Mouse (Mus musculus): ENCODE results near the gene Grpel1. TPM values are rescaled to one million over a fixed set of nuclear protein-coding genes. Genes with fewer than 3 reads are reported as not detected.

Gene Grpel1
- polyA plus RNA-seq, 1 experiment from 2014 or later: 64.4 TPM

GRCm38 (mm10) chr5:36446166-36446890 is 18.5 kb upstream of the Grpel1 start:
- 0 out of 2 replicates have a peak overlapping the region, but pooled peaks have one; percentile 8 for H3K27ac ChIP-seq
- 47% methylated on average over 9 of the region's 9 CpGs for WGBS
- peaks cover 31% of the 10 kb centered on the region for H3K4me1 ChIP-seq
- H3K36me3 ChIP-seq (replicated peaks): no peaks in the 10 kb centered on the region
- peaks cover 26% of the 10 kb centered on the region for H3K27me3 ChIP-seq (ENCODE audit: poor library complexity, severe bottlenecking)
- no peak for DNase-seq (ENCODE audit: extremely low spot score, low spot score)
- H3K9me3 ChIP-seq: no peaks in the 10 kb centered on the region
- no peak overlapping the region for H3K4me3 ChIP-seq

- no peak for DNase-seq (ENCODE audit: extremely low spot score, low spot score)
- H3K36me3 ChIP-seq (replicated peaks): no peaks in the 10 kb centered on the region
- peaks cover 39% of the 10 kb centered on the region for H3K4me1 ChIP-seq
- no peaks in the 10 kb centered on the region for H3K9me3 ChIP-seq
- no peak overlapping the region for H3K27ac ChIP-seq
- peaks cover 26% of the 10 kb centered on the region for H3K27me3 ChIP-seq (ENCODE audit: poor library complexity, severe bottlenecking)
- WGBS: 97% methylated on average over 12 of the region's 12 CpGs
- no peak overlapping the region for H3K4me3 ChIP-seq
Observed at GRCm38 (mm10) chr5:36447872-36448271, 16.9 kb upstream of the Grpel1 start.

GRCm38 (mm10) chr5:36449710-36450358 is 15.0 kb upstream of the Grpel1 start:
- Histone ChIP-seq H3K27me3 (ENCODE audit: poor library complexity, severe bottlenecking) (peaks cover 23% of the 10 kb centered on the region), H3K36me3 (replicated peaks) (no peaks in the 10 kb centered on the region), H3K4me1 (peaks cover 35% of the 10 kb centered on the region), H3K4me3 (no peak overlapping the region), H3K9me3 (no peaks in the 10 kb centered on the region), H3K27ac (no peak overlapping the region)
- DNase-seq (ENCODE audit: extremely low spot score, low spot score): no peak
- 77% methylated on average over 6 of the region's 6 CpGs for WGBS

DNA sequence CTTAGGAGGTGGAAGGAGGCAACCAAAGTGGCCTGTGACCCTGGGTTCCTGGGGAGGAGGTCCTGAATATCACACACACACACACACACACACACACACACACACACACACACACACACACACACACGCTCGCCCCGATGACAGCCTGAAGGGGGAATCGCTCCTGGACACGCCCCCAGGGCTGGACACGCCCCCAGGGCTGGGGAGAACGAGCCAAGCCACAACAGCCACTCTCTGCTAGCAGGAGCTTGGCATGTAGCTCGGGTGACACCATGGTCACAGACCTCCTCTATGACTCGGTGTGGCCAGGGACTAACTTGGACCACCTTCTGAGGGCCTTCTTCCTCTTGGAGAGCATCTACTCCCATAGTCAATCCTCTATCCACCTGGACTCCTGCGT is 13.7 kb upstream of the Grpel1 start:
- H3K4me3 ChIP-seq: no peak overlapping the region
- H3K27ac ChIP-seq: no peak overlapping the region
- DNase-seq (ENCODE audit: extremely low spot score, low spot score): no peak
- H3K9me3 ChIP-seq: no peaks in the 10 kb centered on the region
- WGBS: 25% methylated on average over 10 of the region's 10 CpGs
- peaks cover 23% of the 10 kb centered on the region for H3K4me1 ChIP-seq
- H3K27me3 ChIP-seq (ENCODE audit: poor library complexity, severe bottlenecking): peaks cover 18% of the 10 kb centered on the region; the same call in 1 of the 2 replicates
- H3K36me3 ChIP-seq (replicated peaks): no peaks in the 10 kb centered on the region

- H3K36me3 ChIP-seq (replicated peaks): no peaks in the 10 kb centered on the region
- 68% methylated on average over 10 of the region's 10 CpGs for WGBS
- H3K9me3 ChIP-seq: no peaks in the 10 kb centered on the region
- H3K27ac ChIP-seq: no peak overlapping the region
- no peak overlapping the region for H3K4me3 ChIP-seq
- H3K27me3 ChIP-seq (ENCODE audit: poor library complexity, severe bottlenecking): peaks cover 20% of the 10 kb centered on the region
- no peak for DNase-seq (ENCODE audit: extremely low spot score, low spot score)
- peaks cover 19% of the 10 kb centered on the region; the same call in 1 of the 2 replicates for H3K4me1 ChIP-seq
Observed at GRCm38 (mm10) chr5:36451872-36452389, 12.9 kb upstream of the Grpel1 start.

DNA sequence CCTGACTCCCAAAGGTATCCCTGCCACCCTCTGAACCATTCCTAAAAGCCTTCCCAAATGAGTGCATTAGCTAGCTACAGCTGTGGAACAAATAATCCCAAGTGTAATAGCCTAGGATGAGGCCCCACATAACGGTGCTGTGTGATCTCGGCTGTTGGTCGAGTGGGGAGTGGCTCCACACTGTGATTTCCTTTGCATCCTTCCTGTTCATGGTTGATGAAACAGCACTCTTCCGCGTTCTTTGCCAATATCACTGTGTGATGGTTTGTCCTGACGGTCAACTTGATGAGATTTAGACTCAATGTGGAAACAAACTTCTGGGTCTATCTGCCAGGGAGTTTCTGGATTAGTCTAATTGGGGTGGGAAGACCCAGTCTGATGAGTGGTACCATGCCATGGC is 12.0 kb upstream of the Grpel1 start:
- DNase-seq (ENCODE audit: extremely low spot score, low spot score): no peak
- 88% methylated on average over 6 of the region's 6 CpGs for WGBS
- Histone ChIP-seq H3K36me3 (replicated peaks) (no peaks in the 10 kb centered on the region), H3K27ac (no peak overlapping the region), H3K9me3 (no peaks in the 10 kb centered on the region), H3K4me1 (peaks cover 19% of the 10 kb centered on the region; the same call in 1 of the 2 replicates), H3K27me3 (ENCODE audit: poor library complexity, severe bottlenecking) (peaks cover 28% of the 10 kb centered on the region), H3K4me3 (no peak overlapping the region)

DNA sequence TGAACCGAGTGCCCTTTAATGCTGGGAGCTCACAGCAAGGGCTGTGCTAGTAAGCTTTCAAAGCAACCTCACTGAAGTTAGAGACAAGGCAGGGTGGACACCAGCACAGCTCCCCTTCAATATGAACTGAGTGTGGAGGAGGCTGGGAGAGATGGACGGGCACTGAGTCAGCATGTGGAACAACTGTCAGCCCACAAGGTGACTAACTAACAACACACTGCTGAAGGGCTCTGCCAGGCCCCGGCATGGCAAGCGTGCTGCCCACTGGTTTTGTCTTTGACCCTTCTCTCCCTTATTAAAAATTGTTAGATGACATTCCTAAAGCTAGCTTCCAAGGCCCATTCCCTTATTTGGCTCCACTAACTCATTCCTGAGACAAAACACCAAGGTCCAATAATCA is 7.1 kb upstream of the Grpel1 start:
- Histone ChIP-seq H3K36me3 (replicated peaks) (no peaks in the 10 kb centered on the region), H3K27me3 (ENCODE audit: poor library complexity, severe bottlenecking) (peaks cover 62% of the 10 kb centered on the region), H3K4me3 (no peak overlapping the region), H3K9me3 (no peaks in the 10 kb centered on the region), H3K27ac (no peak overlapping the region), H3K4me1 (peaks cover 9% of the 10 kb centered on the region)
- 84% methylated on average over 4 of the region's 4 CpGs for WGBS
- no peak for DNase-seq (ENCODE audit: extremely low spot score, low spot score)

GRCm38 (mm10) chr5:36458926-36459325 is 5.9 kb upstream of the Grpel1 start:
- no peaks in the 10 kb centered on the region for H3K36me3 ChIP-seq (replicated peaks)
- H3K27me3 ChIP-seq (ENCODE audit: poor library complexity, severe bottlenecking): peaks cover 62% of the 10 kb centered on the region
- DNase-seq (ENCODE audit: extremely low spot score, low spot score): no peak
- no peaks in the 10 kb centered on the region for H3K9me3 ChIP-seq
- 18% methylated on average over 4 of the region's 4 CpGs for WGBS
- no peak overlapping the region for H3K4me3 ChIP-seq
- no peak overlapping the region for H3K27ac ChIP-seq
- peaks cover 22% of the 10 kb centered on the region for H3K4me1 ChIP-seq

DNA sequence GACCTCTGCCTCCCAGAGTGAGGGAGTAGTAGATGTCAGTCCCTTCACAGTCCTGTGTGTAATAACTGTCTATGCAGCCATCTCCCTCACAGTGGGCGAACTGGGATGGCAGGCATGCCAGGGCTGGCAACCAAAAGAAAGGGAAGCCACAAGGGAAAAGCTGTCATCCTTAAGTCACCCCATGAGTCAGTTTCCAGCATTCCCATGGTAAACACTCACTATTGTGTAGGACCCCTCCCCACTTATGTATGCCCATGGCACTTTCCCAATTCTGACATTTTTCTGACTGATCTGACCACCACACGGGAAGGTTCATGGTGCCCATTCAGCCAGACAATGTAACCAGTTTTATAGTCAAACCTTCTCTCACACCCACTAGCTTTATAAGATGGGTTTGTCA is 4.1 kb upstream of the Grpel1 start:
- Histone ChIP-seq H3K4me1 (peaks cover 34% of the 10 kb centered on the region), H3K9me3 (no peaks in the 10 kb centered on the region), H3K27ac (no peak overlapping the region), H3K4me3 (no peak overlapping the region), H3K27me3 (ENCODE audit: poor library complexity, severe bottlenecking) (peaks cover 52% of the 10 kb centered on the region), H3K36me3 (replicated peaks) (no peaks in the 10 kb centered on the region)
- DNase-seq (ENCODE audit: extremely low spot score, low spot score): no peak
- WGBS: 88% methylated on average over 2 of the region's 2 CpGs

- 76% methylated on average over 2 of the region's 2 CpGs for WGBS
- H3K27me3 ChIP-seq (ENCODE audit: poor library complexity, severe bottlenecking): peaks cover 48% of the 10 kb centered on the region
- no peaks in the 10 kb centered on the region for H3K36me3 ChIP-seq (replicated peaks)
- no peak for DNase-seq (ENCODE audit: extremely low spot score, low spot score)
- peaks cover 39% of the 10 kb centered on the region for H3K4me1 ChIP-seq
- no peaks in the 10 kb centered on the region for H3K9me3 ChIP-seq
- no peak overlapping the region for H3K4me3 ChIP-seq
- H3K27ac ChIP-seq: no peak overlapping the region
Observed at GRCm38 (mm10) chr5:36461231-36461630, 3.6 kb upstream of the Grpel1 start.

- Histone ChIP-seq H3K27ac (0 out of 2 replicates have a peak overlapping the region, but pooled peaks have one; percentile 4), H3K4me3 (peak overlapping the region; percentile 19), H3K36me3 (replicated peaks) (peaks cover 2% of the 10 kb centered on the region), H3K4me1 (peaks cover 45% of the 10 kb centered on the region), H3K27me3 (ENCODE audit: poor library complexity, severe bottlenecking) (peaks cover 38% of the 10 kb centered on the region), H3K9me3 (no peaks in the 10 kb centered on the region)
- DNase-seq (ENCODE audit: extremely low spot score, low spot score): peak; percentile 74
- 22% methylated on average over 7 of the region's 7 CpGs for WGBS
Observed at GRCm38 (mm10) chr5:36462810-36463209, 2.0 kb upstream of the Grpel1 start.

- Histone ChIP-seq H3K4me1 (peaks cover 45% of the 10 kb centered on the region), H3K9me3 (no peaks in the 10 kb centered on the region), H3K36me3 (replicated peaks) (peaks cover 7% of the 10 kb centered on the region), H3K27me3 (ENCODE audit: poor library complexity, severe bottlenecking) (peaks cover 34% of the 10 kb centered on the region), H3K27ac (no peak overlapping the region), H3K4me3 (peak overlapping the region; percentile 95)
- 8% methylated on average over 5 of the region's 5 CpGs for WGBS
- DNase-seq (ENCODE audit: extremely low spot score, low spot score): peak; percentile 51
Observed at GRCm38 (mm10) chr5:36463391-36463790, 1.4 kb upstream of the Grpel1 start.

- Histone ChIP-seq H3K27ac (peak overlapping the region; percentile 89; the same call in 1 of the 2 replicates), H3K9me3 (no peaks in the 10 kb centered on the region), H3K36me3 (replicated peaks) (peaks cover 32% of the 10 kb centered on the region), H3K27me3 (ENCODE audit: poor library complexity, severe bottlenecking) (peaks cover 18% of the 10 kb centered on the region), H3K4me1 (peaks cover 40% of the 10 kb centered on the region), H3K4me3 (peak overlapping the region; percentile 95)
- no peak for DNase-seq (ENCODE audit: extremely low spot score, low spot score)
- WGBS: 35% methylated on average over 8 of the region's 8 CpGs
Observed at GRCm38 (mm10) chr5:36465889-36466288, 1.1 kb downstream of the Grpel1 start.

Measured in forebrain, embryonic 10.5 days (tissue).